9 mouse cellular contexts compared by ENCODE assay signal in genomic region chr17:46520385-46520979, GRCm38 (mm10). TPM values are rescaled to one million over a fixed set of nuclear protein-coding genes. Genes with fewer than 3 reads are reported as not detected.
DNase-seq lines count a peak whose midpoint lies in the region; ATAC-seq lines count a peak whose summit lies in the region.
"Had no signal": no experiment of that assay in that cellular context is flagged by ENCODE, and none has a peak within 500 bp of the region (broad histone marks: within the 10 kb centered on the region; RNA-seq: fewer than 3 reads in every experiment).

No protein-coding gene starts in this region.

- H3K27ac ChIP-seq in heart, embryonic 14.5 days (replicated peaks in 1 of 2; ENCODE audit: control insufficient read depth in 1 of 2, insufficient read depth in 1 of 2, low read depth in 2 of 2, low read length in 2 of 2) = no peak overlapping the region
- H3K27ac ChIP-seq in brown adipose tissue, adult 24 weeks (replicated peaks; ENCODE audit: low read depth, low read length) = no peak overlapping the region
- H3K27ac ChIP-seq in hindbrain, embryonic 16.5 days (ENCODE audit: low read depth, low read length) = no peak overlapping the region
- H3K27ac ChIP-seq in midbrain, embryonic 12.5 days (replicated peaks) = peak overlapping the region; percentile 8; the same call in 1 of the 2 replicates

- peak overlapping the region; percentile 58 for H3K9ac ChIP-seq in heart, embryonic 14.5 days (ENCODE audit: low read length)
- H3K9ac ChIP-seq in hindbrain, embryonic 16.5 days (ENCODE audit: low read depth, low read length) = peak overlapping the region; percentile 27; the same call in 1 of the 2 replicates
- H3K9ac ChIP-seq in midbrain, embryonic 12.5 days (replicated peaks) = 0 out of 2 replicates have a peak overlapping the region, but pooled peaks have one; percentile 1

- peak overlapping the region; percentile 57 for H3K4me2 ChIP-seq in heart, embryonic 14.5 days (ENCODE audit: low read length)
- 0 out of 2 replicates have a peak overlapping the region, but pooled peaks have one; percentile 5 for H3K4me2 ChIP-seq in hindbrain, embryonic 16.5 days (ENCODE audit: low read length)
- peak overlapping the region; percentile 23; the same call in 1 of the 2 replicates for H3K4me2 ChIP-seq in midbrain, embryonic 12.5 days (replicated peaks)

- no peak for DNase-seq in heart, adult 8-10 months (ENCODE audit: low spot score)
- DNase-seq in c-Kit-positive CD71-positive TER-119-positive erythroid progenitor cells, embryonic 14.5 days (ENCODE audit: low spot score) = no peak
- no peak for DNase-seq in cerebellum, adult 9-10 months
- no peak for DNase-seq in urinary bladder, postnatal 25 days (ENCODE audit: low spot score)

- 14% methylated on average over 25 of the region's 25 CpGs for WGBS in heart, embryonic 14.5 days
- WGBS in hindbrain, embryonic 16.5 days = 51% methylated on average over 25 of the region's 25 CpGs
- 50% methylated on average over 25 of the region's 25 CpGs for WGBS in midbrain, embryonic 12.5 days

- H3K9me3 ChIP-seq in heart, embryonic 14.5 days (ENCODE audit: control insufficient read depth, low read length) = no peaks in the 10 kb centered on the region
- no peaks in the 10 kb centered on the region for H3K9me3 ChIP-seq in hindbrain, embryonic 16.5 days (ENCODE audit: control insufficient read depth, low read length)
- H3K9me3 ChIP-seq in midbrain, embryonic 12.5 days = no peaks in the 10 kb centered on the region
- H3K9me3 ChIP-seq: G1E had no signal

- H3K27me3 ChIP-seq in heart, embryonic 14.5 days (ENCODE audit: control insufficient read depth, insufficient read depth, low read length) = peaks cover 6% of the 10 kb centered on the region; the same call in 1 of the 2 replicates
- peaks cover 10% of the 10 kb centered on the region; the same call in 1 of the 2 replicates for H3K27me3 ChIP-seq in hindbrain, embryonic 16.5 days (replicated peaks; ENCODE audit: control insufficient read depth, insufficient read depth, low read length)
- peaks cover 47% of the 10 kb centered on the region for H3K27me3 ChIP-seq in midbrain, embryonic 12.5 days

- ATAC-seq in heart, embryonic 14.5 days (ENCODE audit: insufficient number of reproducible peaks, insufficient read depth, low FRiP score, low read depth) = 0 out of 2 replicates have a peak, but pooled peaks have one; percentile 33
- no peak for ATAC-seq in hindbrain, embryonic 16.5 days
- ATAC-seq in midbrain, embryonic 12.5 days (ENCODE audit: low FRiP score, low read depth) = no peak

- peaks cover 9 to 11% of the 10 kb centered on the region in 2 experiments; a peak in 3 of 4 replicates for H3K4me1 ChIP-seq in heart, embryonic 14.5 days (ENCODE audit: control insufficient read depth in 2 of 2, insufficient read depth in 2 of 2, low read length in 2 of 2)
- H3K4me1 ChIP-seq in brown adipose tissue, adult 24 weeks (ENCODE audit: control insufficient read depth, insufficient read depth, insufficient read length, low read length) = no peaks in the 10 kb centered on the region
- no peaks in the 10 kb centered on the region for H3K4me1 ChIP-seq in hindbrain, embryonic 16.5 days (ENCODE audit: control insufficient read depth, insufficient read depth, low read depth, low read length)
- H3K4me1 ChIP-seq in midbrain, embryonic 12.5 days = no peaks in the 10 kb centered on the region

- peak overlapping the region; percentile 25 to 27 for H3K4me3 ChIP-seq in heart, embryonic 14.5 days (ENCODE audit: control insufficient read depth in 1 of 2, insufficient read depth in 1 of 2, low read depth in 1 of 2, low read length in 2 of 2)
- H3K4me3 ChIP-seq in brown adipose tissue, adult 24 weeks (ENCODE audit: insufficient read depth, low read depth, low read length) = peak overlapping the region; percentile 31; the same call in 1 of the 2 replicates
- no peak overlapping the region for H3K4me3 ChIP-seq in hindbrain, embryonic 16.5 days (ENCODE audit: low read length)
- H3K4me3 ChIP-seq in midbrain, embryonic 12.5 days = no peak overlapping the region

- peaks cover 3% of the 10 kb centered on the region; the same call in 1 of the 2 replicates for H3K36me3 ChIP-seq in heart, embryonic 14.5 days (ENCODE audit: control insufficient read depth, insufficient read depth, low read length)
- peaks cover 17% of the 10 kb centered on the region for H3K36me3 ChIP-seq in hindbrain, embryonic 16.5 days (ENCODE audit: control insufficient read depth, insufficient read depth, low read length)
- no peaks in the 10 kb centered on the region for H3K36me3 ChIP-seq in midbrain, embryonic 12.5 days
- H3K36me3 ChIP-seq: G1E had no signal

RNA-seq across cellular contexts. Expression of gene Dnph1, which starts 24.0 kb away (rescaled TPM):
- polyA plus RNA-seq in heart, embryonic 14.5 days (2014; fragmentation: Nextera tagmentation; extraction: Ambion mirVana) = 25.8 and 26.4 TPM in 2 replicates
- total RNA-seq in heart, adult 8-10 months (2022) = 1 to 10 TPM; 1.7 to 2.2 (median 1.8) TPM
- polyA plus RNA-seq in brown adipose tissue, adult 24 weeks (2012; ENCODE audit: insufficient read depth, insufficient read length, missing spikeins) = 0.87 TPM in 1 of 2 replicates, not detected in the other
- polyA plus RNA-seq in hindbrain, embryonic 16.5 days (2015; fragmentation: Nextera tagmentation; extraction: Ambion mirVana) = 18.7 and 19.0 TPM in 2 replicates
- 53.1 and 58.0 TPM in 2 replicates for polyA plus RNA-seq in midbrain, embryonic 12.5 days (2016; fragmentation: Nextera tagmentation; extraction: Ambion mirVana)

RNA-seq across cellular contexts. Expression of gene Cul9, which starts 25.7 kb away (rescaled TPM):
- polyA plus RNA-seq in heart, embryonic 14.5 days (2014; fragmentation: Nextera tagmentation; extraction: Ambion mirVana) = 4.6 and 5.1 TPM in 2 replicates
- 10 to 100 TPM; 22.7 to 28.0 (median 24.9) TPM for total RNA-seq in heart, adult 8-10 months (2022)
- polyA plus RNA-seq in brown adipose tissue, adult 24 weeks (2012; ENCODE audit: insufficient read depth, insufficient read length, missing spikeins) = 11.6 and 14.5 TPM in 2 replicates
- polyA plus RNA-seq in hindbrain, embryonic 16.5 days (2015; fragmentation: Nextera tagmentation; extraction: Ambion mirVana) = 19.7 and 25.1 TPM in 2 replicates
- 14.3 and 15.2 TPM in 2 replicates for polyA plus RNA-seq in midbrain, embryonic 12.5 days (2016; fragmentation: Nextera tagmentation; extraction: Ambion mirVana)

RNA-seq across cellular contexts. Expression of gene Ttbk1, which starts 33.0 kb away (rescaled TPM):
- 0.16 and 0.18 TPM in 2 replicates for polyA plus RNA-seq in heart, embryonic 14.5 days (2014; fragmentation: Nextera tagmentation; extraction: Ambion mirVana)
- under 1 TPM; 0.11 to 0.41 (median 0.24) TPM for total RNA-seq in heart, adult 8-10 months (2022)
- not detected in 2 replicates for polyA plus RNA-seq in brown adipose tissue, adult 24 weeks (2012; ENCODE audit: insufficient read depth, insufficient read length, missing spikeins)
- 5.1 and 5.5 TPM in 2 replicates for polyA plus RNA-seq in hindbrain, embryonic 16.5 days (2015; fragmentation: Nextera tagmentation; extraction: Ambion mirVana)
- 5.0 and 5.5 TPM in 2 replicates for polyA plus RNA-seq in midbrain, embryonic 12.5 days (2016; fragmentation: Nextera tagmentation; extraction: Ambion mirVana)

RNA-seq across cellular contexts. Expression of gene Srf, which starts 35.5 kb away (rescaled TPM):
- polyA plus RNA-seq in heart, embryonic 14.5 days (2014; fragmentation: Nextera tagmentation; extraction: Ambion mirVana) = 15.6 and 17.8 TPM in 2 replicates
- total RNA-seq in heart, adult 8-10 months (2022) = 100 to 1,000 TPM in 2 of 4 experiments, 10 to 100 TPM in 2; 84.1 to 121 (median 98.6) TPM
- 17.6 and 19.1 TPM in 2 replicates for polyA plus RNA-seq in brown adipose tissue, adult 24 weeks (2012; ENCODE audit: insufficient read depth, insufficient read length, missing spikeins)
- 3.5 and 3.6 TPM in 2 replicates for polyA plus RNA-seq in hindbrain, embryonic 16.5 days (2015; fragmentation: Nextera tagmentation; extraction: Ambion mirVana)
- polyA plus RNA-seq in midbrain, embryonic 12.5 days (2016; fragmentation: Nextera tagmentation; extraction: Ambion mirVana) = 6.6 and 8.1 TPM in 2 replicates

Comparison
In these comparisons a context has a peak if more than half of its experiments do, and no peak if none do; other contexts are left out.
1. H3K4me2 ChIP-seq: peak in every context shown above with its lines; median percentile 57 in heart, embryonic 14.5 days; 23 in midbrain, embryonic 12.5 days; 5 in hindbrain, embryonic 16.5 days.
2. H3K4me3 ChIP-seq: peak in heart, embryonic 14.5 days (2 of 2) and brown adipose tissue, adult 24 weeks (single experiment); none in hindbrain, embryonic 16.5 days (single experiment) and midbrain, embryonic 12.5 days (single experiment).
3. H3K9ac ChIP-seq: peak in every context shown above with its lines; median percentile 58 in heart, embryonic 14.5 days; 27 in hindbrain, embryonic 16.5 days; 1 in midbrain, embryonic 12.5 days.
4. RNA of gene Dnph1, which starts 24.0 kb away (polyA plus RNA-seq): 53.1 to 58.0 TPM in midbrain, embryonic 12.5 days, 25.8 to 26.4 TPM in heart, embryonic 14.5 days and 18.7 to 19.0 TPM in hindbrain, embryonic 16.5 days; 0.87 TPM in brown adipose tissue, adult 24 weeks; every median in the first group is over 10 times any median in the second.